Mouse (Mus musculus) liver, postnatal 0 days (tissue): ENCODE results near the gene Sorl1.

Source experiments
- CTCF ChIP-seq: sonication (generic); IDR thresholded peaks from 2 replicates; pipeline ENCODE4 v1.5.1; 2016; ENCODE audit warnings: antibody characterized with exemption, low read depth
- EP300 ChIP-seq: IDR thresholded peaks from 2 replicates; pipeline ENCODE4 v1.6.1; 2016; ENCODE audit warnings: antibody characterized with exemption, low read depth, mild to moderate bottlenecking

DNA sequence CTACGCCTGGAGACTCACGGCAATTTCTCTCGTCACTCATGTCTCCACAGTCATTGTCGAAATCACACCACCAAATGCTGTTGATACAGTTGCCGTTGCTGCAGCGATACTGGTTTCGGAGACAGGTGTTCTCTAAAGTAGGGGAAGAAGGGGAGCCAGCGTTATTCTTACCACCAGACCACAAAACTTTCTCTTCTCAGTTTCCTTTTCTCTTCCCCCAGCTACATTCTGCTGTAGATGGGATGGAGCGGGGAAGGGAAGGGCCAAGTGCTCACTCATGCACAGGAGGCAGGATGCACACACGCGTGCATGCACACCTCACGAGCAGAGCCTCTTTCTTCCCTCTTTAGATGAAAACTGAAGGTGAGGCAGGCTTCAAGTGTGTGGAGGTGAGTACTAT lies 101.8 kb downstream of the Sorl1 start:
- TF ChIP-seq CTCF (no peak), EP300 (no peak)
